Mouse (Mus musculus) heart, postnatal 36 days (tissue): ENCODE results near the gene Ctnnbl1. TPM values are rescaled to one million over a fixed set of nuclear protein-coding genes. Genes with fewer than 3 reads are reported as not detected.

ENCODE experiments used
- DNase-seq, 2 experiments: peaks; one replicate each; pipeline ENCODE4 v3.0.0; 2021 to 2022
- intact Hi-C: fragments of 180-260 bp; cut with DNase I; formaldehyde crosslinking; loops from one replicate; pipeline ENCODE4 v1.15.1; 2025
- total RNA-seq, 2 experiments: library from RNA; stranded (reverse); gene quantifications; 2 replicates each; pipeline ENCODE4 v1.2.3; 2021

The Ctnnbl1 gene
- total RNA-seq, 2 experiments from 2014 or later: 11.3 to 14.8 TPM

- intact Hi-C loops: loop anchor here (5.0 kb wide), 1 partner anchor 264 kb away; no protein-coding TSS in a partner anchor
- DNase-seq: no peak
Observed at GRCm38 (mm10) chr2:157926502-157926901, 189.3 kb downstream of the Ctnnbl1 start.

- intact Hi-C loops: loop anchor here (5.0 kb wide), 1 partner anchor 265 kb away; no protein-coding TSS in a partner anchor
- DNase-seq: no peak
Observed at GRCm38 (mm10) chr2:157926927-157927326, 189.7 kb downstream of the Ctnnbl1 start.

- intact Hi-C loops: loop anchor here (5.0 kb wide), 1 partner anchor 265 kb away; no protein-coding TSS in a partner anchor
- DNase-seq: no peak
Observed at GRCm38 (mm10) chr2:157927397-157927796, 190.2 kb downstream of the Ctnnbl1 start.

GRCm38 (mm10) chr2:157927815-157928214 lies 190.6 kb downstream of the Ctnnbl1 start:
- intact Hi-C loops: loop anchor here (5.0 kb wide), 1 partner anchor 266 kb away; no protein-coding TSS in a partner anchor
- DNase-seq: no peak

GRCm38 (mm10) chr2:157932655-157933054 lies 195.5 kb downstream of the Ctnnbl1 start:
- intact Hi-C loops: no loop called here
- DNase-seq: no peak

GRCm38 (mm10) chr2:157935444-157936171 lies 198.4 kb downstream of the Ctnnbl1 start:
- no peak for DNase-seq
- intact Hi-C loops: no loop called here

GRCm38 (mm10) chr2:157936676-157937075 lies 199.5 kb downstream of the Ctnnbl1 start:
- intact Hi-C loops: no loop called here
- no peak for DNase-seq

- intact Hi-C loops: loop anchor here (5.0 kb wide), 1 partner anchor 203 kb away; the partner anchor contains the start of gene Ctnnbl1
- DNase-seq: no peak
Observed at GRCm38 (mm10) chr2:157940586-157941185, 203.5 kb downstream of the Ctnnbl1 start.

Other genes starting within 250 kb of the Ctnnbl1 start
- gene Nnat, start 177.3 kb upstream of the Ctnnbl1 start, total RNA-seq: under 1 TPM; 0.51 to 0.89 TPM
- 10 to 100 TPM; 46.0 to 53.7 TPM for gene Blcap, start 166.1 kb upstream of the Ctnnbl1 start, total RNA-seq
- under 1 TPM; 0.22 to 0.24 TPM for gene Vstm2l, start 177.3 kb downstream of the Ctnnbl1 start, total RNA-seq